Mouse (Mus musculus) CH12F3 (cell line): ENCODE data around the gene Bbs9.

ENCODE experiments used
- in situ Hi-C: fragments of 300-500 bp; cut with MboI; formaldehyde crosslinking; loops from 2 replicates; pipeline ENCODE4 v1.14.3; 2020; ENCODE audit warnings: low sequenced_read_pairs

Bbs9 gene

GRCm38 (mm10) chr9:22530734-22531489 lies 55.4 kb downstream of the Bbs9 start:
- in situ Hi-C loops, result no loop called here

DNA sequence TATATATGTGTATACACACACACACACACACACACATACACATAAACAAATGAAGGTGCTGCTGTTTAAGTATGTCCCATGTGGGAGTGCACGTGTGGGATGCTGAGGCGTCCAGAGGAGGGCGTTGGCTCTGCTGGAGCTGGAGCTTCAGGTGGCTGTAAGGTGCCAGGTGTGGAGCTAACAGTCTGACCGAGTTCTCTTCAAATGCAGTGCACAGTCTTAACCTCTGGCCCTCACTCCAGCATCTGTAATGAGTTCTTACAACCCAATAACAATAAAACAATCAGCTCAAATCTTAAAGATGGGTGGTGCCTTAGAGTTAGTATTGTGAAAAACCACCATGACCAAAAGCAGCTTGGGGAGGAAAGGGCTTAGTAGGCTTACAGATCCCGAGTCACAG lies 56.6 kb downstream of the Bbs9 start:
- in situ Hi-C loops, result no loop called here

DNA sequence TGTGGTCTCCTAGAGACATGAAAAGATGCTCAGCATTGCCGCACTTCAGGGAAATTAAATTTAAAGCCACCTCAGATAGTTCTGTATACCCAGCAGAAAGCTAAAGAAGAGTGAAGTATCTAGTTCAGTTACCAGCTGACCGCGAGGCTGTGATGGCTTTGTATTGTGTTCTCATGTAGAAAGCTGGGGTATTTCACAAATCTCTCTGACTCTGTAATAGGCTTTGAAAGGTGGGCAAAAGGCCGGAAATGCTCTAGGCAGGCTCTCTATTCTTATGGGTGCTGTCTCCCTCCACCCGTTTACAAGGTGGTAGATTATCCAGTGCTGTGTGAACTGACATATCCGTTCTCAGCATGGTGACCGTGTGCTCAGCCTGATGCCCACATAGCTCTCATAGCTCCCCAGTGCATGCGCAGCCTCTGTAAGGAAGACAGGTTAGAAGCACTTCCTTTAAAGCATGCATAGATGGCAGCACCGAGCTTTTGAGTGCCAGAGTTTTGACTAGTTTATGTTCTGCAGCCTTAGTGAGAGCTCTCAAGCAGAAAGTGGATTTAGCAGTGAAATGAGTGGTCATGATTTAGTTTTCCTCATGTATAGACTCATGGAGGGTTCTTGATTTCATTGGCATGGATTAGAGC lies 57.4 kb downstream of the Bbs9 start:
- in situ Hi-C loops, result no loop called here

GRCm38 (mm10) chr9:22537767-22538373 lies 62.4 kb downstream of the Bbs9 start:
- in situ Hi-C loops, result no loop called here

DNA sequence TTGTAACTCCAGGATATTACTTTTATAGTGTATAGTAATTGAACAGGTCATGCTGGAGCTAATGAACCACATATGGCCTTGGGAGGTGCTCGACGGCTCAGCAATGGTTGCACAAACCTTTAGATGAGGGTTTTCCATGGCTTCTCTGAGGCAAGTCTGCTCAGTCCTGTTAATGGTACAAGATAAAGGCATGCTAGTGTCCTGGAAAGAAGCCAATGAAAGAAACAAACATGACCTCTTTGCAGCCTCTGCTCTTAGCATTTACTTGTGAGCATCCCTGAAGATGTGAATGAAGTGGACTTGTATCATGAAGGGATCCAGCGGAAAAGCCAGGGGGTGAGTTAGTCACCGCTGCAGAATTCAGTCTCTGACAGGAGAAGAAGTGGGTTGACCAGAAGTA lies 64.0 kb downstream of the Bbs9 start:
- in situ Hi-C loops, result no loop called here

DNA sequence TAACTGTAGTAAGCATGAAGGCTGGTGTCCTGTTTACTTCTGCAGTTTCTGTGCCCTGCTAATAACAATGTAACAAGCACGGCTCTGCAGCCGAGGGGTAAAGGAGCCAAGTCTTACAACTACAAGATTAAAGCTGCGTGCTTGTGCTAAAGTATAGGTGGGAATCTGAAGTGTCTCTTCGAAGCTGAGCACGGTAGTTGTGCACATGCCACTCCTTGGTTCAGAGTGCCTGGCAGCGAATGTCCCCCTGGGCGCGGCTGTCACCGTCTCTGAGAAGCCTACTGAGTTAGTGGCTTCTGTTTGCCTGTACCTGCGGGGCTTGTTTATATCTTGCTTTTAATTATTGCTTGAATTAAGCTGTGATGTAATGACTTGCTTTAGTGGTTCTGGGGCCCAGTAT lies 65.6 kb downstream of the Bbs9 start:
- in situ Hi-C loops, result no loop called here

DNA sequence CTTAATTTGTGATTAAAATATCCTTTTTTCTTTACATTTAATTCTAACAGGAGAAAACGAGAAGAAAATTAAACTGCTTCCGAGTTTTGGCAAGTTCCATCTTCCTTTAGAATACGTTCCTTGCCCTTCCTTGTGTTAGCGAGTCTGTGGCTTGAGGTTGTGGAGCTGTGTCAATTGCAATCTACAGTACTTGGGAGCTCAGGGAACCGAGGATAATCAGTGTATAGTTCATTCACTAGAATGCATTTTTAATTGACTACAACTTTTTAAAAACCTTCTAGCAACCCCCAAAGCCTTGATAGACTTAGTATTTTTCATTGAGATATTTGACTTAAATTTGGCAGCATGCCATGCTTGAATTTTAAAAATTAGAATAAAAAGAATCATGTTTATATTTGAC lies 68.0 kb downstream of the Bbs9 start:
- in situ Hi-C loops, result no loop called here

DNA sequence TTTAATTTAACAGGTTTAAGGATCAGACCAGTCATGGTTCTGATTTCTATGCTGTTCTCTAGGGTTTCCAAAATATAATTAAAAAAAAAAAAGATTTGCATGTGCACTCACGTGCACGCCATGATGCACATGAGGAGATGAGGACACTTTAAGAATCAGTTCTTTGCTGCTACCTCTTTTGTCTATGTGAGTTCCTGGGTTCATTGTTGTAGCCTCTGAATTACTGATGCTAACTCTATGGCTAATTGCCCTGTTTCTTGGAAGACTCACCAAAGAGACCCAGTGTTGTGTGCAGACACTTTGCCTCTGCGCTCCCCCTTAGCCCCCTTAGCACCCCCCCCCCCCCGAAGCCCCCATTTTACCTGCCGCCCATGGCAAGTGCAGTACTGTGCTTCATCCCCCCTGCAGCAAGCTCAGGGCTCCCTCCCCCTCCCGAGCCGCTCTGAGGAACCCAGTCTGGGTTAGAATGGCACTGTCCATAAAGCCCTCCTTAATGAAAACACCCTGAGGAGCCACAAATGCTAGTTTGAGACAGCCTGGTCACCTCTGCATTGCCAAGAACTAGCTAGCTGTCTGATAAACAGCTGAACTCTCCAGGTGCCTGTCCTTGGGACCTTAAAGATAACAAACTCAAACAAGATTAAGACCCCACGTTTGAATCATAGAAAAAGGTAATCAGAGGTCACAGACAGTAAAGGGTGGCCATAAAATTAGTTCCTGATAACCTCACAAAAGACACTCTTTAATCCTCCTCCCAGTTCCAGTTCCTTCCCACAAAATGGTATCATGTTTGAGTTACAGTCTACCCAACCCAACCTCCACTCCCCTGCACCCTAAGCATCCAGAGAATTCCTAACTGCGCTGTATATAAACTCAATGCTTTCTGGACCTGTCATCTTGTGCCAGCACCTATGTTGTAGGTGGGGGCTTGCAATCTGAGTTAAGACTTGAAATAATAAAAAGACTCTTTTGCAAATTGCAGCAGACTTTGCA lies 69.1 kb downstream of the Bbs9 start:
- in situ Hi-C loops, result no loop called here

DNA sequence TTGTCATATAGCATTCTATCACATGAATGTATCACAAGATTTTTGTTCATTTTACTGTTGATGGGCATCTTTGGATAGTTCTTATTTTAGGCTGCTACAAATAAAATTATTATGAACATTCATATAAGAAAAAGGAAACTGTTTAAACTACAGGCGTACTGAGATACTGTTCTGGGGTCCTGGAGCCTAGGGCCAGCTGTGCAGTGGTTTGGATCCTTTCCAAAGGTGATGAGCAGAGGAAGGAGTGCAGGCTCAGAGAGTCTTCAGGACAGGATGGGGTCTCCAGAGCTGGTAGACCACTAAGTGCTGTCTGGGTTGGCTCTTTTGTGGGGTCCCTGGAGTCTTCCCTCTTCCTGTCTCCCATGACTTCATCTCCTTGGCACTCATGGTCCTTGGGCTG lies 75.8 kb downstream of the Bbs9 start:
- in situ Hi-C loops, result no loop called here

GRCm38 (mm10) chr9:22556076-22556475 lies 80.6 kb downstream of the Bbs9 start:
- in situ Hi-C loops, result no loop called here

- in situ Hi-C loops, result no loop called here
Measured at GRCm38 (mm10) chr9:22557467-22557866, 82.0 kb downstream of the Bbs9 start.

DNA sequence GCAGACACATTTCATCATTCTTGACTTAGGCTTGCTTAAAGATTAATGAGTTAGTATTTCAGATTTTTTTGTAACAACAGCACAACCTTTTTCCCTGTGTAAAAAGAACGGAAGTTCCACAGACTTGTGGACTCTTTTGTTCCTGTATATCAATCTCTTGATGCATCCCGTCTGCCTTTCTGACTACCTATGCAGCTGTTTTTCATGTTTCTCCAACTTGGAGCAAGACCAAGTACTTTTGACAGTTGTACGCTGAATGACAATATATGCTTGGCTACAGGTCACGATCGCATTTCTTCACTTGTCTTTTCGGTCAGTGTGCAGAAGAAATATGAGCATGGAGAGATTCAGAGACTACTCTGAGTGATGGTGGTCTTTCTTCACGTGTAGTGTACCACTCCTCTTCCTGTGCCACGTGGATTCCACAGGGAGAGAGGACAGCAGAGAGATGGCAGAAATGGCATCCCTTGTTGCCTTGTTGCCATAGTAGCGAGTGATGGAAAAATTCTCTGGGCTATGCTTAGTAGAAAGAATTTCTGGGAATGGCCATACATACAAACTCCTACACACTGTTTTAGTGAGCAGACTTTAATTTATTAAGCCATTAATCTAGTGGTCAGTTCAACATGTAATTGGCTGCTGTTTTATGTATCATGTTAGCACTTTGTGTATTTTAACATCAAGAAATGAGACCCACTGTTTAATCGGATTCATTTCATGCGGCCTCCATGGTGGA lies 88.3 kb downstream of the Bbs9 start:
- in situ Hi-C loops, result no loop called here

DNA sequence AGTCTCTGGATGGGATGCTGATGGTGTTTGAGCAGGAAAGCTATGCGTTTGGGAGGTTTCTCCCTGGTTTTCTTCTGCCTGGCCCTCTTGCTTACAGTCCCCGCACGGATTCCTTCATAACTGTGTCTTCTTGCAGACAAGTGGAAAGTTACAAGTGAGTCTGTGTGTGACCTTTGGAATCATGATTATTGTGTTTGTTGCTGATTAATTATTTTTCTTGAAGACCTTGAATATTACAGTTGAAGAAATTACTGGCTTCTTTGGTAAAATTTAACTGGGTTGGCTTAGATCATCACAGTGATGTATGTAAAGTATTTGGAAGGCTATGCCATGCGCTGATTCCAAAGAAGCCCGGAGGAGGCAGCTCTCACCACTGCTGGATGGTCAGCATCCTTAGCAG lies 92.2 kb downstream of the Bbs9 start:
- in situ Hi-C loops, result no loop called here

DNA sequence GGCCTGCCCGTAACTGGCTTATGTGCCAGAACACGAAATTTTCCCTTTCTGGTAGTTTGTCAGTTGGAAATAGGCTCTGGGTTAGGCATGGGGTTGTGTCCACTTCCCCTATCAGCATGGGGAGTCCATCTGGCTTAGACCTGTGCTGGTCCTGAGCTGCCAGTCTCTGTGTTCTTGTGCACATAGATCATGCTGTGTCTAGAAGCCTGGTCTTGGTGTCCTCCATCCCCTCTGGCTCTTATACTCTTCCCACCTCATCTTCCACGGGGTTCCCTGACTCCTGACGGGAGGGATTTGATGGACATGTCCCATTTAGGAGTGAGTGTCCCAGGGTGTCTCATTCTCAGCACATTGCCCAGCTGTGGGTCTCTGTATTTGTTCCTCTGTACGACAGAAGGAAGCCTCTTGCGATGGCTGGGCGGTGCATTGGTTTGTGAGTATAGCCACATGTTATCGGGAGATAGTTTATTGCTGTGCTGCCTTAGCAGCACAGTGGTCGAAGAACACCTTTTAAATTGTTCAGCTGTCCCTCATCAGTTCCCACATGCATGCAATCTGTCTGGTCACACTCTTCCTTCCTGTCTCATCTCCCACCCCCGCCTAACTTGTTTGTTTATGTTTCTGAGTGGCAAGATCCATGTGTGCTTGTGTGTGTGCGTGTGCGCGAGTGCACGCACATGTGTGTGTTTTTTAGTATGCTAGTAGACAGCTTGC lies 101.1 kb downstream of the Bbs9 start:
- in situ Hi-C loops, result no loop called here

DNA sequence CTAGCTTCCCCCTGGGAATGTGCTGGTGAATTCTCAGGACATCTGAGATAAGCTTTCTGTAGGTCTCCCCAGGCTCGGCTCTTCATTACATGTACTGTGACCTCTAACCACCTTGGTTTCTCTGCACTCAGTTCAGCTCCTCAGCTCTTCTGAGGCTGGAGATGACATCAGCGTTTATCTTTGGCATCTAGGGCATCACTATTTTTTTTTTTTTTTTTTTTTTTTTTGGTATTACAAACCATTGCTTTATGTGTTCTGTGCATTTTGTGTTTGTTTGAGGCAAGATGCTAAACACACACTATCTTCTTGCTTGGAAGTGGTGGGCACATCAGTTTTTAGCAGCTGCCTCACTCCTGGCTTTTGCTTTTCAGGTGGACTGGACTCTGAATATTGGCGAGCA lies 102.8 kb downstream of the Bbs9 start:
- in situ Hi-C loops, result no loop called here

DNA sequence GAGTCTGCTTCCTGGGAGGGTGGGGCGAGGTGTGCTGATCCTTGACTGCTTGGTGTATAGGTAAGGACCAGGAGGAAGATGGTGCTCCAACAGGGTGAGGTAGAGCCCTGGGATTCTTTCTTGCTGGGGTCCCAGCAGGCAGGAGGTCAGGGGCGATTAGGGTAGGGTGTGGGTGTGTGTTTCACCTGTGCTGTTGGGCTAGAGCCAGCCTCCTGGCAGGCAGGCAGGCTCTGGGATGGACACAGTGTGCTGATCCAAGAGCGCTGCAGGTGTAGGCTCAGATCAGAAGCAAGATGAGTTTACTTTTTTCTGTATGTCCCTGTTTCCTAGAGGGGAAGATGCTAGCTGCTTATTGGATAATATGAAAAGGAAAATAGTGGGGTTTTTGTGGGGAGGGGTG lies 108.7 kb downstream of the Bbs9 start:
- in situ Hi-C loops, result no loop called here

GRCm38 (mm10) chr9:22593032-22593431 lies 117.5 kb downstream of the Bbs9 start:
- in situ Hi-C loops, result no loop called here

GRCm38 (mm10) chr9:22596650-22597049 lies 121.1 kb downstream of the Bbs9 start:
- in situ Hi-C loops, result no loop called here

GRCm38 (mm10) chr9:22613271-22613824 lies 137.8 kb downstream of the Bbs9 start:
- in situ Hi-C loops, result no loop called here
